Comparison of ENCODE assay signal across 20 mouse cellular contexts in the genomic region with DNA sequence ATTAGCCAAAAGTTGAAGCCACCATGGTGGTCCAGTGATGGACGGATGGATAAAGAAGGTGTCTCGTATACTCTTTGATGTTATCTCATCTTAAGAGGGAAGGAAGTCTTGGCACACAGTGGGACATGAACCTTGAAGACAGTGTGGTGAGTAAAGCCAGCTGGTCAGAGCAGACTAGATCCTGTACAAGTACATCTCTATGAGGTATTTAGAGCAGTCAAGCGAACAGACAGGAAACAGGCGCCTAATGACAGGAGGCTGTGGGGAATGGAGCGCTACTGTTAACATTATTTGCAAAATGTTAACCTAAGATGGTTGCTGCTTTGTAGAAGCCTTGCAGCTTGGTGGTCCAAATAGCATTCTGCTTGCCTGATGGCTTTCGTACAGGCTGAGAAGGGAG.
A peak's percentile ranks its signal among the peaks of the same experiment; 100 is the strongest.
DNase-seq lines count a peak whose midpoint lies in the region; ATAC-seq and TF ChIP-seq lines count a peak whose summit lies in the region.
"Had no signal": no experiment of that assay in that cellular context is flagged by ENCODE, and none has a peak within 500 bp of the region (broad histone marks: within the 10 kb centered on the region; RNA-seq: fewer than 3 reads in every experiment).

No protein-coding gene starts in this region.

- no peaks in the 10 kb centered on the region for H3K9me3 ChIP-seq in kidney, embryonic 16.5 days (ENCODE audit: low read length)
- H3K9me3 ChIP-seq in lung, embryonic 16.5 days (ENCODE audit: control insufficient read depth, low read length) = no peaks in the 10 kb centered on the region
- H3K9me3 ChIP-seq in CH12.LX (replicated peaks; ENCODE audit: low read length) = no peaks in the 10 kb centered on the region
- H3K9me3 ChIP-seq in embryonic facial prominence, embryonic 10.5 days = no peaks in the 10 kb centered on the region
- H3K9me3 ChIP-seq: forebrain, embryonic 12.5 days; heart, embryonic 10.5 days had no signal

- no peaks in the 10 kb centered on the region for H3K79me2 ChIP-seq in CH12.LX (replicated peaks; ENCODE audit: control insufficient read depth, extremely low read depth, insufficient read depth, poor library complexity, severe bottlenecking)

- in situ Hi-C loops in CH12.LX (cut with MboI; ENCODE audit: low pct_ligation_motif_present, low pct_unique_long_range_greater_than_20kb, low sequenced_read_pairs) = no loop called here

- no peak overlapping the region for H3K9ac ChIP-seq in kidney, embryonic 16.5 days (replicated peaks; ENCODE audit: low read length)
- no peak overlapping the region for H3K9ac ChIP-seq in lung, embryonic 16.5 days (ENCODE audit: low read length)
- no peak overlapping the region for H3K9ac ChIP-seq in CH12.LX (ENCODE audit: insufficient read depth, low read depth)
- H3K9ac ChIP-seq: embryonic facial prominence, embryonic 13.5 days; forebrain, embryonic 12.5 days; hindbrain, embryonic 14.5 days had no signal

- H3K36me3 ChIP-seq in kidney, embryonic 16.5 days (ENCODE audit: insufficient read depth, low read length) = no peaks in the 10 kb centered on the region
- no peaks in the 10 kb centered on the region for H3K36me3 ChIP-seq in lung, embryonic 16.5 days (ENCODE audit: control insufficient read depth, insufficient read depth, low read length)
- H3K36me3 ChIP-seq in CH12.LX (replicated peaks in 1 of 2; ENCODE audit: control insufficient read depth in 1 of 2, insufficient read depth in 1 of 2, low read length in 1 of 2) = no peaks in the 10 kb centered on the region
- H3K36me3 ChIP-seq in embryonic facial prominence, embryonic 10.5 days (replicated peaks) = no peaks in the 10 kb centered on the region
- H3K36me3 ChIP-seq: embryonic facial prominence, embryonic 13.5 days; forebrain, embryonic 12.5 days; heart, embryonic 10.5 days had no signal

- H3K4me3 ChIP-seq in kidney, embryonic 16.5 days (ENCODE audit: low read length) = no peak overlapping the region
- H3K4me3 ChIP-seq in lung, embryonic 16.5 days (ENCODE audit: low read length) = no peak overlapping the region
- no peak overlapping the region for H3K4me3 ChIP-seq in CH12.LX (replicated peaks in 1 of 3; ENCODE audit: low read depth in 2 of 3, low read length in 2 of 3, poor library complexity in 1 of 3)
- H3K4me3 ChIP-seq in embryonic facial prominence, embryonic 10.5 days = no peak overlapping the region
- H3K4me3 ChIP-seq: embryonic facial prominence, embryonic 13.5 days; forebrain, embryonic 12.5 days; heart, embryonic 10.5 days had no signal

- DNase-seq in kidney, postnatal 25 days = no peak
- no peak for DNase-seq in lung, postnatal 4 days
- peak; percentile 14 for DNase-seq in CH12.LX (ENCODE audit: extremely low read depth)
- DNase-seq in embryonic facial prominence, embryonic 10.5 days (ENCODE audit: low spot score) = no peak
- DNase-seq: adrenal gland, postnatal 14 days; cerebellum, adult 11-12 months; cerebellum, adult 9-10 months; cerebellum, postnatal 25 days; gastrocnemius, postnatal 10 days; heart, adult 18-20 months; heart, postnatal 10 days had no signal

- dilution Hi-C loops in CH12.LX (cut with MboI; ENCODE audit: extremely low pct_ligation_motif_present, extremely low pct_unique_long_range_greater_than_20kb, low sequenced_read_pairs) = no loop called here

- H3K4me1 ChIP-seq in kidney, embryonic 16.5 days (ENCODE audit: insufficient read depth, low read length) = peaks cover 9% of the 10 kb centered on the region
- no peaks in the 10 kb centered on the region; the same call in 1 of the 2 replicates for H3K4me1 ChIP-seq in lung, embryonic 16.5 days (replicated peaks; ENCODE audit: control insufficient read depth, insufficient read depth, low read length)
- peaks cover 8 to 24% of the 10 kb centered on the region in 2 experiments for H3K4me1 ChIP-seq in CH12.LX (ENCODE audit: control insufficient read depth in 1 of 2, insufficient read depth in 2 of 2)
- no peaks in the 10 kb centered on the region for H3K4me1 ChIP-seq in embryonic facial prominence, embryonic 10.5 days
- H3K4me1 ChIP-seq: embryonic facial prominence, embryonic 13.5 days; forebrain, embryonic 12.5 days had no signal

- 52% methylated on average over 6 of the region's 6 CpGs for WGBS in kidney, embryonic 16.5 days
- 49% methylated on average over 6 of the region's 6 CpGs for WGBS in lung, embryonic 16.5 days
- WGBS in embryonic facial prominence, embryonic 10.5 days = 88% methylated on average over 6 of the region's 6 CpGs

- peak; percentile 73 for ATAC-seq in kidney, embryonic 16.5 days (ENCODE audit: low FRiP score, low TSS enrichment)
- ATAC-seq in lung, embryonic 16.5 days (ENCODE audit: low read depth) = peak; percentile 93
- ATAC-seq: activated CD4-positive, CD25-positive, alpha-beta regulatory T cell, adult 4 months; forebrain, embryonic 16.5 days; Patski had no signal

- no peak for TF ChIP-seq RAD21 in CH12.LX (IDR thresholded peaks at IDR 0.05; ENCODE audit: low read depth, low read length)

- TF ChIP-seq POLR2A in CH12.LX (IDR thresholded peaks at IDR 0.05; ENCODE audit: low read depth, low read length) = no peak

- TF ChIP-seq EP300 in CH12.LX (IDR thresholded peaks at IDR 0.05; ENCODE audit: low read length) = no peak

- H3K4me2 ChIP-seq in kidney, embryonic 16.5 days (replicated peaks; ENCODE audit: low read depth, low read length) = no peak overlapping the region
- no peak overlapping the region for H3K4me2 ChIP-seq in lung, embryonic 16.5 days (ENCODE audit: low read depth, low read length)
- H3K4me2 ChIP-seq in CH12.LX (ENCODE audit: insufficient read depth, low read depth, poor library complexity, severe bottlenecking) = no peak overlapping the region
- H3K4me2 ChIP-seq: embryonic facial prominence, embryonic 13.5 days; forebrain, embryonic 12.5 days; hindbrain, embryonic 14.5 days had no signal

- TF ChIP-seq CTCF in CH12.LX (conservative IDR thresholded peaks at IDR 0.05 in 1 of 2, IDR thresholded peaks at IDR 0.05 in 1 of 2; ENCODE audit: low read depth in 2 of 2, low read length in 2 of 2) = no peak

- H3K27ac ChIP-seq in kidney, embryonic 16.5 days (ENCODE audit: low read length) = no peak overlapping the region
- no peak overlapping the region for H3K27ac ChIP-seq in lung, embryonic 16.5 days (ENCODE audit: low read length)
- H3K27ac ChIP-seq in CH12.LX (ENCODE audit: insufficient read depth, low read depth) = no peak overlapping the region
- no peak overlapping the region for H3K27ac ChIP-seq in embryonic facial prominence, embryonic 10.5 days (replicated peaks)
- H3K27ac ChIP-seq: embryonic facial prominence, embryonic 13.5 days; forebrain, embryonic 12.5 days; heart, embryonic 10.5 days; hindbrain, embryonic 14.5 days had no signal

- H3K27me3 ChIP-seq in kidney, embryonic 16.5 days (ENCODE audit: insufficient read depth, low read length) = no peaks in the 10 kb centered on the region
- no peaks in the 10 kb centered on the region for H3K27me3 ChIP-seq in lung, embryonic 16.5 days (ENCODE audit: control insufficient read depth, insufficient read depth, low read depth, low read length)
- H3K27me3 ChIP-seq in CH12.LX (replicated peaks) = no peaks in the 10 kb centered on the region
- no peaks in the 10 kb centered on the region for H3K27me3 ChIP-seq in embryonic facial prominence, embryonic 10.5 days (replicated peaks; ENCODE audit: low read depth, poor library complexity, severe bottlenecking)
- H3K27me3 ChIP-seq: embryonic facial prominence, embryonic 13.5 days; forebrain, embryonic 12.5 days had no signal

TF ChIP-seq in CH12.LX, 34 proteins besides CTCF, POLR2A, EP300 and RAD21:
- TF ChIP-seq PAX5 (IDR thresholded peaks at IDR 0.05; ENCODE audit: low read length) (no peak), TBP (conservative IDR thresholded peaks at IDR 0.05; ENCODE audit: low read depth, low read length) (no peak)
TF ChIP-seq in CH12.LX: peak in this region for 0.
